Mouse (Mus musculus): ENCODE measurements around the gene Msn.

Msn gene

DNA sequence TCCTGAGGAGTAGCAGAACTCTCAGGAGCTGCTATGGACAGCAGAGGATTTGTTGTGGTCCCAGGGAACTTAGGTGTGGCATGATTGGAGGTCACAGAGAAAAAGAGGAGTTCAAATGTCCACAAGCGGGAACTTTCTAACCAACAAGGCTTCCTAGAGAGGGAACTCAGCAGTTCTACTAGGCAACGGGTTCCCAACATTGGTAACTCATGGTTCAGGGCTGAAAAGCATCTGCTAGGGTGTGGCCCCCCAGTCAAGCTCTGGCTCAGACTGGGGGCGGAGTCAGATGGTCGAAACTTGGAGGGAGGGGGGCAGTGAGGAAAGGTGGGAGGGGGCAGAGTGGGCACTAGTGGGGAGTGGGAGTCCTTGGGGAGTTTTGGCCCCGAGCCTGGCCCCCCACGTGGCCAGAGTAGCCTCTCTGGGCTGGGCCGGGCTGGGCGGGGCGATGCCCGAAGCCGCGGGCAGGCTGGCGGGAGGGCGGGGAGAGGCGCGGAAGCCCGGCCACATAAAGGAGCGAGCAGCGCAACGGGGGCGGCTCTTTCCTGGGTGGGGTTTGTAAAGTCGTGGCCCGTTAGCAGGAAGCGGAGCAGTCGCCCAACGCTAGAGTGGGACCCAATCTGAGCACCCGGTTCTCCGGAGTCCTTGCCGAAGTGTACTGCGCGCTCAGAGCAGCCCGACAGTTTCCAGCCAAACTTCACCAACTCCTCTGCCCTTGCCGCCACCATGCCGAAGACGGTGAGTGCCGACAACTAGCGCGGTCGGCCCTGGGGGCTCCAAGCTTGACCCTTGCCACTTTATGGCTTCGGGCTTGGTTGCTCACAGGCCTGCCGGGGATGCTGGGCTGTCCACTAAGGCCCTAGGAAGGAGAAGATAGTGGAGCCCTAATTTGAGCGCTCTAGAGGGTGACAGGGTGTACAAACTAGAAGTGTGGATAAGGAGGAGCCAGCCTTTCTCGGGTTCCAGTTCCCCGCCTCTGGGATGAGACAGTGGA is at the start of gene Msn:
Msn (plus strand) TSS at position 534 of the 991 bp plus-strand sequence.
- DNase-seq (ENCODE audit: low read depth, low spot score), result no peak

DNA sequence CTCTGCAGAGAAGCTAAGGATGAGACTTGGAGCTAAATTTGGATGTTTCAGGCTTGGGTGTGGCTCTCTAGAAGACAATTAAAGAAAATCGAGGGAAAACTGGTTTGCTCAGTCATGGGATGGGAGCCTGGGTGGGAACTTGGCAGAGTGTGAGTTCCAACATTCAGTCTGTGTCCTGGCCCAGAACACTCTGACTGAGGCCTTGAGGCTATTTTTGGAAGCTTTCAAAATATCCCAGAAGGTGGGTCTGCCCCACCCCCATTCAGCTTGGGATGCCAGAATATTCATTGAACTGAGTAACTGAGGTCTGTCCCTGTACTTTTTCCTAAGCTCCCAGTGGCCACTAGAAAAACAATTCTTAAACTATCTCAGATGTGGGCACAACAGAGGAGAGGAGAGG is 43.0 kb upstream of the Msn start:
- no peak for DNase-seq (ENCODE audit: low read depth, low spot score)

DNA sequence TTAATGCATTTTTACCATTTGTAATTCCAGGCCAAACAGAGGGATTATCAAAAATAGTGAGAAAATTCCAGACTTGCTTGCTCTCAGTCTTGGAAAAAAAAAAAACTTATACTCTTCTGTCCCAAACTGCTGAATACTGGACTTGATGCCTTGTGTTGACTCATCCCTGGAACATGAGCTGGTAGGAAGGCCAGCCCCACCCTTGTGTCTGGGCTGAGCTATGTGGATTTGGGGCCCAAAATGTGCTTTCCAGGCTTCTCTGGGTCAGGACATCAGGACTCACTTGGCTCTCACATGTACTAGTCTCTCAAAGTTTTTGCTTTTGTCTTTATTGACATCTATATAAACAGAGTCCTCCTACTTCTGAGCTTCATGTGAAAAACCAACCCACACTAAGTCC is 18.1 kb upstream of the Msn start:
- no peak for DNase-seq (ENCODE audit: low read depth, low spot score)

DNA sequence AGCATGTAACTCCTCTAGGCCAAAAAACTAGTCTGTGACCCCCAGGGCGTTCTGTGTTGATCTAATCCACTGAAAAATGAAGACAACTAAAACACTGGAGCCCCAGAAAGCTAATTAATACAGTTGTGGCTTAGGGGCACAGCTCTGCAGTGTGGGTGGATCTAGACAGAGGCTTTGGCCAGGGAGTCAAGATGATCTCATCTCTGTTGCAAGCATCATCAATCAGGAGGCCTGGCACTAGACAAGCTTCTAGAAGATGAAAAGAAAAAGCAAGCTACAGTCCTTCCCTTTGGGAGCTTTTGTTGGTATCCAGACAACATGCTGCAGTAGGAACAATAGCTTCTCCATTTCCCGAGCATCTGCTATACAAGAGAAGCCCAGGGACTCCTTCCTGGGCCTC is 9.6 kb upstream of the Msn start:
- no peak for DNase-seq (ENCODE audit: low read depth, low spot score)

DNA sequence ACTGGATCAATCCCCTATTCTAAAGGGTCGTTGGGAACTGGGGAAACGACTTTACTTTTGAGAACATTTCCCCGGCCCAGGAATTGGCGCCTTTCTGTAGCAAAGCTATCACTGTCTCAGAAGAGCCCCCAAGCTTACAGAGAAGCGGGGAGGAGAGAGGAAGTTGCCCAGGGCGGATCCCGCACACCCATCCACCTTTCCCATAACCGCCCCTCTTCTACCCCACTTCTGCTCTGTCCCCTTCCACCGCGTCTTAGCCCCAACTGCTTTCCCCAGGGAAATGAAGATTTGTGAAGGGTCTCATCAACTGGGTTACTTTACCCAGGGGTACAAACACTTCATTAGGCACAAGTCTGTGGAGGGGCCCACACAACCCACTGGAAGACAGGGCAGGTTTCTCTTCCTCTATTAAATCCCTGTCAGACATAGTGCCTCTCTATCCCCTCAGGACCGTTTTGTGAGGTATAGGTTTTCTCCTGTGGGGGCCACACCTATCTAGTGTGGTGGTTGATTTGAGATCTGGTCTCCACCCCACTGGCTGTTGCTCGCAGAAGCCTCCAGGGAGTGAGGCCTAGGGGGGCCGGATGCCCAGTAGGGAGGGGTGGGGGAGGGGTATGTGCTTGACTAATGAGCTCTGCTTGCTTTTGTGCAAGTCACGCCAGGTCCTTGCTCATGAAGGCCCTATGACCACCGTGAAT is 820 bp downstream of the Msn start:
- DNase-seq (ENCODE audit: low read depth, low spot score), result no peak

DNA sequence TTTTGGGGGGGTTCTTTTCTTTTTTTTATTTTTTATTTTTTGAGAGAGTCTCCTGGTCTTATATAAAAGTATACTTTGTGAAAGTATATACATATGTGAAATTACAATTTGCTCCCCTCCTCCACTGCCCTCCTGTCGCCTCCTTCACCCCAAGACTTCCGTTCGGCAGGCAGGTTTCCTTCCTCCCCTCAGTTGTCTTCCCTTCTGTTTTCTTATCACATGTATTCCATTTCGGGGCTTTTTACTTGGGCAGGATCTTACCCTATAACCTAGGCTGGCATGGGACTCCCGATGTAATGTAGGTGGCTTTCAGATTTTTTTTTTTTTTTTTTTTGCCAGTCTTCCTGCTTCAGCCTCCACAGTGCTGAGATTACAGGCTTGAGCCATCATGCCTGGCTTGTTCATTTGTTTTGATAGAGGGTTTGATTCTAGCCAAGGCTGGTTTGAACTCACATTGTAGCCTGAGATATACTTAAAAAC is 1.7 kb downstream of the Msn start:
- no peak for DNase-seq (ENCODE audit: low read depth, low spot score)

DNA sequence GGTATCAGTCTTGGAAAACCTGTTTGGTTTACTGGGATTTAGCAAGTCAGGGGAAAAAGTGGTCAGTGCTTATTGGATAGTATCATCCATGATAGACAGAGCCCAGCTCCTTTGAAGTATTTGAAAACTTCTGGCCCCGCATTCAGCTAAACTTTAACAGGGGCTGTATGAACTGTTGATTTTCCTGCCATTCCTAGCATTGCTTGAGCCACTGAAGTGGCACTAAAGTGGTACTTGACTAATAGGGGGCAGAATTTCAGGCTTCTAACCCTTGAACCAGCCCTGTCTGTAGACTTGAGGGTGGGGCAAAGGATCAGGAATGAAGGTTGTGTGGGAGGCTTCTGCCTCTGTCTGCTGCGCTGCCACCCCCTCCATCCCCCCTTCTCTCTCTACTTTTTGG is 3.2 kb downstream of the Msn start:
- no peak for DNase-seq (ENCODE audit: low read depth, low spot score)

DNA sequence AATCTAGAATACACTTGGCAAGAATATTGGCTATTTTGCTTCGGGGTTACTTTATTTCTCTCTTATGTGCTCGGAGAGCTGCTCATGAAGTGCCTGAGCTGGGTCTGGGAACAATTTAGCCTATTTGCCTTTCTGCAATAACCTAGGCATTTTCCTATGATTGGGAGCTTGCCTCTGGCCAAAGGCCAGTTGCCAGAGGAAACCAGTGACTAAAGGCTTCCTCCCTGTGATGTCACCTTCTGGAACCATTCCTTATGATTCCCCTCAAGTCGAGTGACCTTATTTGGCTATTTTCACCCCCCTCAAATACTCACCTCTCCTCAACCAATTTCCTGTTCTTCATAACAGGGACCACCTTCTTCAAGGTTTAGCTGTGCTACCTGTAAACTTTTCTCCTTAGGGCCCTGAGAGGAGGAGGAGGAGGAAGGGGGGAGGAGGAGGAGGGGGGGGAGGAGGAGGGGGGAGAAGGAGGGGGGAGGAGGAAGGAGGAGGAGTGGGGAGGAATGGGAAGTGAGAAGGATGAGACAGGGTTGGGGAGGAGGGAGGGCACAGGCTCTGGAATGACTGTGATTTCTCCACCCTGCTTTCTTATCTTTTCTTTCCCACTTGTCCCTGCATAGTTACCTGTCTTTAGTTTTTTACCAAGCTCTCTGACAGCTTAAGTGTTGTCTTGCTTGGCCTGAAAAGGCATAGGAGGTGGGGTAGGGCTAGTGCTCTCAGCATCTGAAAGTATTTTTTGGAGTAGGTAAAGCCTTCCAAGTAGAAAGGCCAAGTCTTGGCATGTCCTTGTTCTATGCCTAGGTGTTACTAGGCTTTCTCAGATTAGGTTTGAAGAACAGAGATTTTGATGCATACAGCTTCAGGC is 11.8 kb downstream of the Msn start:
- no peak for DNase-seq (ENCODE audit: low read depth, low spot score)

DNA sequence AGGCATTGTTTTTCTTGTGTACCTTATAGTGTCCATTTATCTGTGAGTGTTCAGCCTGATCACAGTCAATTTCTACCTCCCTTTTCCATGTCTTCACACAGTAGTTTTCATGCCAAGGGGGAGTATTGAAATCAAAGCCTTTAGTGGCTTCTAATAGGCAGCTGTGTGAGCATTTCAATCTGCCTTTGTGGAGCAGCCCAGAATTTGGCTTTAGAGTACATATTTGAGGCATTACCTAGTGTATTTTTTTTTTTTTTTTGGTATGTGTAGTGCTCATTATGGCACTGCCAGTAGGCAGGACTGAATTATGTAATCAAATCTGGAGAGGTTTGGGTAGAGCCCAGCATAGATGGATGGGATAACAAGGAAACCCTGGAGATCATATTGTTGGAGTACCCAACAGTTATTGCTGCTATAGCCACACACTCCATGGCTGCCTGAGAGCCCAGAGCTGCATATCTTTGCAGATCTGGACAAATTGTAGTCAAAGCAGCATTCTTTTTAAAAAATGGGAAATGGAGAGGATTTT is 17.3 kb downstream of the Msn start:
- DNase-seq (ENCODE audit: low read depth, low spot score), result no peak

DNA sequence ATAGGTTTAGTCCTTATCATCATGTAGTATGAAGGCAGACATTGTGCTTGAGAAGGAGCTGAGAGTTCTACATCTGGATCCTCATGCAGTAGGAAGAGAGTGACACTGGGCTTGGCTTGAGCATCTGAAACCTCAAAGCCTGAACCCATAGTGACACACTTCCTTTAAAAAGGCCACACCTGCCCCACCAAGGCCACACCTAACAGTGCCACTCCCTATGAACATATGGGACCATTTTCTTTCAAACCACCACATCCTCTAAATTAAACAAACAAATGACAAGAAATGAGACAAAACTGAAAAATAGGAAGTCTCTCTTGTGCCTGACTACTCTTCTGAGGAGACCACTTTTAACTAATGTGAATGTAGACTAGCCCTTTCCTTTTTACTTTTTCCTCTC is 19.7 kb downstream of the Msn start:
- no peak for DNase-seq (ENCODE audit: low read depth, low spot score)

DNA sequence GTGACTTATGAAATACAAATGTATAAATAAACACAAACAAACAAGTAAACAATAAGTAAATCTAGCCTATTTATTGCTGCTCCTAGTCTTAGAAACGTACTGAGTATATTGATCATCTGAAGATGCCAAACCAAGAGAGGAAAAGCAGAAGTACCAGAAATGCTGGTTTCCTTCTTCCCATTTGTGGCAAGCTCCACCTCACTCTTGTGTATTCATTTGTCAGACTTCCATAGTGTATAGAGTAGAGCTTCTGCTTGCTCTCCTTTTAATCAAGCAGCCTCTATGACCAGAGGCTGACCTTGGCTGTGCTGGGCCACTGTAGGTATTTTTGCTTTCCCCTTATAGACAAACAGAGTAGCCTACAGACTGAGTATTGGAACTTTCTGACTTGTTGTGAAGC is 21.5 kb downstream of the Msn start:
- DNase-seq (ENCODE audit: low read depth, low spot score), result no peak

DNA sequence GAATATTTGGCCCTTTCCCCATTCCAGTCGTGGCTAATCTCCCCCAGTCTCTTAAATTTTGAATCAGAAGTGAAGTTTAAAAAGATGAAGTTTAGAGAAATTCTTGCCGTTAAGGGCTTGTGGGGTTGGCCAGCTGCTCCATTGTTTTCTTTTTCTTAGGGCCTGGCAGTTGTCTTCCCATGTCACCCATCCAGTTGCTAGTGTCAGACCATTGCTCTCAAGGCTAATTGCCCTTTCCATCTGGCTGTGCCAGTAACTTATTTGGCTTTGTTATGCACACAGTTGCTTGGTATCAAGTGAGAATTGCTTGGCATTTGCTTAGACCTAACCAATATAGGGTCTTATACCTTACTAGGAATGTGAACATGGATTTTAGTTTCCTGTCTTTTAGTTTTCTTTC is 24.2 kb downstream of the Msn start:
- no peak for DNase-seq (ENCODE audit: low read depth, low spot score)

DNA sequence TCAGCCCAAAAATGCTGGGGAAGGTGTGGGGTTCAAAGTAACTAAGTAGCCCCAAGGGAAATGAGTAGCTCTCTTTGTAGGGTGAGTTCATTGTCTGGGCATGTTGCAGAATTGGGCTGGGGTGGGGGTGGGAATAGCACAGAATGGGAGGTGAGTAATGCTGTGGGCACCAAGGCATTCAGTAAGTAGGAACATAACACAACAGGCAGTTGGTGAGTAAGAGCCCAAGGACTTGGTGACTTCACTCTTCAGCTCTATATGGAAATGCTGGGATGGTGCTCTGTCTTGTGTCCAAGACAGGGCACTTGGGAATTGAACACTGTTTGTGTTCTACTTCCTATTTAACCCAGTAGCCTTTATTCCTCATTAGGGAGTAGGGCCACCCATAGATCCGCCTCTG is 26.1 kb downstream of the Msn start:
- DNase-seq (ENCODE audit: low read depth, low spot score), result no peak

DNA sequence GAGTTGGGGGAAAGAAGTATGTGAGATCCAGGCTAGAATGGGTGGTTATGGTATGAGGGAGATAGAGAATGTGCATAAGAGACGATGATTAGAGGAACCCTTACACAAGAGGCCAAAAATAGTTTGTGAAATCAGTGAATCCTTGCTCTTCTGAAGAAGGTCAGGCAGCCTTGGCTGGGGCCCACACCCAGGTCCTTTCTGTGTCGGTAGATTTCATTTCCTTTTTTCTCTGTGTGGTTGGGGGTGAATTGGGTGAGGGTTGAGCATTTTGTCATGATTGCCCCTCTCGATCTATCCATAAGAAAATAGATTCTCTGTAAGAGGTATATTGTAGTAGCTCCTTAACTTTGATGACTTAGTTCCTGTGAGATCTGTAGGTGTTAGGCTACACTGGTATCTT is 31.0 kb downstream of the Msn start:
- no peak for DNase-seq (ENCODE audit: low read depth, low spot score)

DNA sequence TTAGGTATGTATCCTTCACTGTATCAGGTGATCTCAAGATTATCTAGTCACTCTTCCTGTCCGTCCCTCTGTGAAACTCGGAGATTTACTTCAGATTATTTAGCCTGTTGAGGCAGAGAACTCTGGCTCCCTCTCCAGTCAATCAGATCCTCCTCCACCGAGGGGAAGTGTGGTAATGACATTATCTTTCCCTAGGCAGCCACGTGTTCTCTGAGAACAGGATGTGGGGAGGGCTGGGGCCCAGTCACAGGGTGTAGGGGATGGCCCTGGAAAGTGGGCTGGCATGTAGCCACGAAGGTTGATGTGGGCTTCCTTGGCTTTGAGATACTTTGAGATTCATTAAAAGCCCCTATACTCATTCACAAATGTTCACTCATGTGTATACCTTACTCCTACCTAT is 34.3 kb downstream of the Msn start:
- no peak for DNase-seq (ENCODE audit: low read depth, low spot score)

DNA sequence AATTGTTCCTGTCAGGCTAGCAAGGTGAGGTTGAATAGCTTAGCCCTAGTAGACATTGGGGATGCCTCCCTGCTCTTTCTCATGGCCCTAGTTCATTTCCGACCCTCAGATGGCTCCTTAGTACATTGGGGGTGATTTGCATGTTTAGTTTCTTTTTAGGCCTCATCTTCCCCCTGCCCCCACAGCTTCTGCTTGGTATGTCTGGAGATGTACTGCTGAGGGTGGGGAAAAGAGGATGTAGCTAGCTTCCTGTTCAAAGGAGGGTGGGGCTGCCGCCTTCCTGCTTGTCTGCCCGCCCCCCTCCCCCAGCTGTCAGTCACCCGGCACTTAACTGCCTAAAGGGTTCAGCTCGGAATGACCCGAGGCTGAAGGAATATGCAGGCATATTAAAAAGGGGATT is 34.8 kb downstream of the Msn start:
- DNase-seq (ENCODE audit: low read depth, low spot score), result no peak

DNA sequence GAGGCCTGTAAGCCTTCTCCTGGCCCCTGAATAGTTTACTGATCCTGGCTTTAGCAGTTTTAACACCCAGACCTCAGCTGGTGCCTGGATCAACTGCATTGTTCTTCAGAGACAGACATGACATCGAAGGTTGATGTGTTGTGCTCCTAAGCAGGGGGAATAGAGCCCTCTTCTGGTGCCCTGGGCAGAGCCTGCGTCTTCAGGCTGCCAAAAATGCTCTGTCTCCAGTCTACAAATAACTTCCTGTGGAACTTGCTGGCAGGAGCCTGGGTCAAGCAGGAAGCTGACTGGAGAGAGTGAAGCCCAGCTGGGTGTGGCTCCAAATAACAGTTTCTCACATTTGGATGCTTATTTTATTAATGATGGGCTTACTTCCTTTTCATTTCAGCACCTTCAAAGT is 37.4 kb downstream of the Msn start:
- DNase-seq (ENCODE audit: low read depth, low spot score), result no peak

DNA sequence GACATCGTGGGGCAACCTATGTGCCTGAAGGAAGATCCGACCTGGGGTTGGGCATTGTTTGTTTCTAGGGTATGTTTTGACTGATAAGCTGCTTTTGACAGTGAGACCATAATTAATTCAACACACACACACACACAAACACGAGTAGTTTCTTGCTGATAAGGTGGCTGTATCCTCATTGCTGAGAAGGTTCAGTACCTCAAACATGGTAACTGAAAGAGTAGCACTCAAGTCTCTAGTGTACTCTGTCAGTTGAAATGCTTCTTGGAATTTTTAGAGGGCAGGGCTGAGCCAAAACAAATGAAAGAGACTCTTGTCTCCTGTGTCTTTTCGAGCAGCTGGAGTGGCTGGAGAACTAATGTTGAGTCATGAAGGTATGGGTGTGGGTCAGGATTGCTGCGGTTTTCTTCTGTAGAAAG is 38.4 kb downstream of the Msn start:
- DNase-seq (ENCODE audit: low read depth, low spot score), result no peak

DNA sequence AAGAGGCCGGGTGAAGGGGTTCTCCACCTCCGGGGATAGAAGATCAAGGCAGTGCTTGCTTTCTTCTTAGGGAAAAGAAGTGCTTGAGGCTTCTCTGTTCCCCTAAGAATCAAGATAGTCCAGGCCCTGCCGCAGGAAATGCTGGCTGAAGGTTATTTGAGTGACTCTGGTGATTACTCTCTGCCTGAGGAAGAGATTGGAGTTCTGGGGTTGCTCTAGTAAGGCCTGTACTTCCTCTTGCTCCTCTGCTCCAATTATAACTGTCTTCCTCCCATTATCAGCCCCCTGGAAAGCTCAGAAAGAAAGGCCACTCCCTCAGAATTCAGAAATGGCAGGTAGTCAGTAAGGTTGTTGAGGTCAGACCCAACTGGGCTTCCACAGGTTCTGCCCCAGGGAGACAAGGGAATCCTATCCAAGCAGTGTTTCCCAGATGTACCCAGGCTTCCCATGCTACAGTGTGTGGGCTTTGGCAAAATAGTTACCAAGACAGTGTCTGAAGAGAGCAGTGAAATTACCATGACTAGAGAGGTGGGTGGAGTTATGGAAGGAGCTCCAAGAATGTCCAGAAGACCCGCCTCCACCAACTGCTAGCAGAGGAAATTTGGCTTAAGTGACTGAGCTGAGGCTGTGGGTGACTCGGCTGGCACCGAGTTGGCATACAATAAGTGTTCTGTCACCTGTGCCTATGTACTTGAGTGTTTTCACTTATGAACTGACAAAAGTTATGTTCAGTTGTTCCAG is 39.2 kb downstream of the Msn start:
- no peak for DNase-seq (ENCODE audit: low read depth, low spot score)

DNA sequence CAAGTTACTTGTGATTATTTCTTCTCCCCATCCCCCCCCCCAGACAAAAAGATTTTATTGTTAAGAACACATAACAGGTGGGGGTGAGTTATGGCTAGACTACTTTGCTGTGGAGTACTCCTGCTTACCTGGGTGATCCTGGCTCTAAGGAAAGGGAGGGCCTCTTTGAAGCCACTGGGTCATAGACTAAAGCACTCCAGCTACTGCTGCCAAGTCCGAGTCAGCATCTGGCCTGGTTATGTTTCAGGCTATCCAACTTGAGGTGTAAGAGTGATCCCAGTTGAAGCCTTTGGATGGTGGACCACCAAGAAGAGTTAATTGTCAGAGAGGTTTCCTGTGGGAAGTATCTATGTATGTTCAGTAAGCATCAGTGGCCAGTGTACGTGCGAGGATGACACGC is 39.7 kb downstream of the Msn start:
- DNase-seq (ENCODE audit: low read depth, low spot score), result no peak

DNA sequence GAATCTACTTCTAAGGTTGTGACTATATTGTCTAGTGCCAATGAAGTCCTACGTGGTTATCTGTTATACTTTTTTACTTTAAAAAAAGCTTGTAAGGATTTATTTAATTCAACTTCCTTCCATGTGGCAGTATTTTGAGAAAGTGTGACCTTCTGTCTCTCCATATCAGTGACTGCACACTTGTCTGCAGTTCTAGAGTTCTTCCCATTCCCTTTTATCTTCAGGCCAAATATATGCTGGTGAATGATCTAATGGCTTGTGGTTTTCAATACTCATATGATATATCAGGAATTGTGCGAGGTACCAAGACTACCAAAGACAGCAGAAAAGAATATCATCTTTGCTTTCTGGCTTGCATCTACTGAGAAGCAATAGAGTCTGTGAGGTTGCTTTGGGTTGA is 43.4 kb downstream of the Msn start:
- no peak for DNase-seq (ENCODE audit: low read depth, low spot score)
